Mouse (Mus musculus) MEL (cell line): Measurements from ENCODE around the gene Grm1. TPM values are rescaled to one million over a fixed set of nuclear protein-coding genes. Genes with fewer than 3 reads are reported as not detected.

Experiments
- DNase-seq: peaks from one replicate; pipeline ENCODE4 v3.0.0; 2011; ENCODE audit warnings: low read depth, low spot score
- H3K27ac ChIP-seq: 2 replicates; pipeline ENCODE4 v1.5.1; 2012; ENCODE audit warnings: low read depth, mild to moderate bottlenecking, control low read depth, low read length, moderate library complexity; ENCODE audit not compliant: control insufficient read depth
- H3K27me3 ChIP-seq, 2 experiments: fragments of 150-350 bp in 1 of 2; sonication (generic) in 1 of 2; 2 replicates each; pipeline ENCODE4 v1.6.1; 2012; ENCODE audit warnings: low read length in 2 of 2, mild to moderate bottlenecking in 2 of 2, improper control_type of control experiment in 1 of 2, moderate library complexity in 1 of 2; ENCODE audit not compliant: insufficient read depth in 2 of 2, control insufficient read depth in 1 of 2
- H3K36me3 ChIP-seq, 2 experiments: 2 replicates each; pipeline ENCODE4 v1.6.1; 2012 to 2014; ENCODE audit warnings: low read length in 2 of 2, improper control_type of control experiment in 1 of 2, inconsistent platforms in 1 of 2, mild to moderate bottlenecking in 1 of 2; ENCODE audit not compliant: insufficient read depth in 2 of 2, control insufficient read depth in 1 of 2
- H3K4me1 ChIP-seq, 2 experiments: fragments of 150-350 bp in 1 of 2; sonication (generic) in 1 of 2; 2 replicates each; pipeline ENCODE4 v1.6.1; 2012; ENCODE audit warnings: low read length in 2 of 2, improper control_type of control experiment in 1 of 2, mild to moderate bottlenecking in 1 of 2; ENCODE audit not compliant: insufficient read depth in 2 of 2, control insufficient read depth in 1 of 2
- H3K4me3 ChIP-seq, 2 experiments: fragments of 150-350 bp in 1 of 2; sonication (generic) in 1 of 2; 2 replicates each; pipeline ENCODE4 v1.5.1; 2012; ENCODE audit warnings: low read depth in 2 of 2, low read length in 2 of 2, mild to moderate bottlenecking in 2 of 2, moderate library complexity in 2 of 2, control low read depth in 1 of 2, improper control_type of control experiment in 1 of 2; ENCODE audit not compliant: control insufficient read depth in 1 of 2, insufficient read depth in 1 of 2
- H3K79me2 ChIP-seq: 2 replicates; pipeline ENCODE4 v1.6.1; 2012; ENCODE audit warnings: mild to moderate bottlenecking, low read length, moderate library complexity; ENCODE audit not compliant: control insufficient read depth, poor library complexity, insufficient read depth
- H3K9ac ChIP-seq: 2 replicates; pipeline ENCODE4 v1.6.1; 2012; ENCODE audit warnings: low read depth, mild to moderate bottlenecking, control low read depth, low read length, moderate library complexity; ENCODE audit not compliant: control insufficient read depth, poor library complexity, severe bottlenecking
- H3K9me3 ChIP-seq: fragments of 150-350 bp; sonication (generic); replicated peaks from 2 replicates; pipeline ENCODE4 v1.6.1; 2012; ENCODE audit warnings: mild to moderate bottlenecking, low read length, improper control_type of control experiment, moderate library complexity; ENCODE audit not compliant: insufficient read depth
- CHD1 ChIP-seq: IDR thresholded peaks from 2 replicates; pipeline ENCODE4 v1.6.1; 2012; ENCODE audit warnings: low read depth, mild to moderate bottlenecking, inconsistent platforms, low read length, improper control_type of control experiment
- MAFK ChIP-seq: IDR thresholded peaks from 2 replicates; pipeline ENCODE4 v1.6.1; 2011; ENCODE audit warnings: low read depth, mild to moderate bottlenecking, low read length, improper control_type of control experiment, borderline replicate concordance
- MYB ChIP-seq: IDR thresholded peaks from 2 replicates; pipeline ENCODE4 v1.6.1; 2011; ENCODE audit warnings: mild to moderate bottlenecking, low read depth, low read length, improper control_type of control experiment
- MYC ChIP-seq: IDR thresholded peaks from 2 replicates; pipeline ENCODE4 v1.6.1; 2011; ENCODE audit warnings: low read depth, mild to moderate bottlenecking, low read length, improper control_type of control experiment, moderate library complexity
- NRF1 ChIP-seq: IDR thresholded peaks from 2 replicates; pipeline ENCODE4 v1.6.1; 2014; ENCODE audit warnings: low read depth, mild to moderate bottlenecking, inconsistent platforms, low read length, improper control_type of control experiment, moderate library complexity; ENCODE audit not compliant: poor library complexity, insufficient read depth, severe bottlenecking
- POLR2AphosphoS5 ChIP-seq: IDR thresholded peaks from 2 replicates; pipeline ENCODE4 v1.6.1; 2012; ENCODE audit warnings: low read depth, borderline replicate concordance, mild to moderate bottlenecking, inconsistent platforms, low read length, moderate library complexity, mixed read lengths
- RAD21 ChIP-seq: IDR thresholded peaks from 2 replicates; pipeline ENCODE4 v1.6.1; 2011; ENCODE audit warnings: mild to moderate bottlenecking, low read depth, low read length, improper control_type of control experiment
- TCF12 ChIP-seq: IDR thresholded peaks from 2 replicates; pipeline ENCODE4 v1.6.1; 2014; ENCODE audit warnings: low read depth, mild to moderate bottlenecking, inconsistent platforms, low read length, improper control_type of control experiment, moderate library complexity
- ZKSCAN1 ChIP-seq: IDR thresholded peaks from 2 replicates; pipeline ENCODE4 v1.6.1; 2012; ENCODE audit warnings: low read depth, mild to moderate bottlenecking, inconsistent platforms, low read length, improper control_type of control experiment, moderate library complexity
- polyA plus RNA-seq, 2 experiments: library from polyadenylated mRNA; stranded (reverse) in 1 of 2; unstranded in 1 of 2; fragments of >175 nt in 1 of 2; fragments of >200 nt in 1 of 2; gene quantifications; 2 replicates each; pipeline versions ENCODE4 v1.2.1 to v1.2.4; 2012; ENCODE audit warnings: low replicate concordance in 2 of 2, low read depth in 1 of 2; ENCODE audit not compliant: insufficient read length in 2 of 2, insufficient read depth in 1 of 2, missing spikeins in 1 of 2
- total RNA-seq: library from RNA; depleted of rRNA; stranded (reverse); fragments of 300-350 nt; gene quantifications from 2 replicates; pipeline ENCODE4 v1.2.3, GENCODE M21; 2012; rRNA removed

Gene Grm1
- total and polyA plus RNA-seq, 3 experiments: not detected

GRCm38 (mm10) chr10:10656621-10657020, 425.5 kb downstream of the Grm1 start:
- TF ChIP-seq MYC (no peak), TCF12 (no peak), RAD21 (no peak)
- no peak for DNase-seq
- no peaks in the 10 kb centered on the region for H3K79me2 ChIP-seq
- no peaks in the 10 kb centered on the region for H3K9me3 ChIP-seq
- no peak overlapping the region for H3K4me3 ChIP-seq
- H3K36me3 ChIP-seq: no peaks in the 10 kb centered on the region
- H3K27ac ChIP-seq: no peak overlapping the region
- H3K4me1 ChIP-seq: no peaks in the 10 kb centered on the region
- H3K27me3 ChIP-seq: no peaks in the 10 kb centered on the region
- no peak overlapping the region for H3K9ac ChIP-seq

GRCm38 (mm10) chr10:10655991-10656390, 426.2 kb downstream of the Grm1 start:
- no peaks in the 10 kb centered on the region for H3K79me2 ChIP-seq
- TF ChIP-seq POLR2AphosphoS5 (no peak), ZKSCAN1 (no peak), MYB (no peak), CHD1 (no peak), NRF1 (no peak), MAFK (no peak)
- TF ChIP-seq, all 39 proteins: peak for 0
- no peaks in the 10 kb centered on the region for H3K4me1 ChIP-seq
- no peak for DNase-seq
- no peaks in the 10 kb centered on the region for H3K36me3 ChIP-seq
- no peak overlapping the region for H3K9ac ChIP-seq
- no peaks in the 10 kb centered on the region for H3K27me3 ChIP-seq
- no peak overlapping the region for H3K27ac ChIP-seq
- H3K9me3 ChIP-seq: no peaks in the 10 kb centered on the region
- no peak overlapping the region for H3K4me3 ChIP-seq

Other genes with a start within 250 kb of the Grm1 start
- 11.0 and 14.3 TPM in 2 replicates for gene Shprh, start 67.1 kb upstream of the Grm1 start, total RNA-seq
- gene Shprh, start 67.1 kb upstream of the Grm1 start, polyA plus RNA-seq: 10 to 100 TPM in 1 of 2 experiments, not detected in 1; 13.3 TPM
- 10.1 and 12.2 TPM in 2 replicates for gene Fbxo30, start 199.0 kb upstream of the Grm1 start, total RNA-seq
- 10 to 100 TPM in 1 of 2 experiments, not detected in 1; 10.8 TPM for gene Fbxo30, start 199.0 kb upstream of the Grm1 start, polyA plus RNA-seq